Mouse (Mus musculus) embryonic facial prominence, embryonic 12.5 days (tissue): ENCODE data around the gene Selenon. TPM values are rescaled to one million over a fixed set of nuclear protein-coding genes. Genes with fewer than 3 reads are reported as not detected.

Source experiments
- ATAC-seq: fragments of 200-750 bp; cut with Nextera tagmentation; 2 replicates; pipeline ENCODE4 v1.8.0; 2017; ENCODE audit not compliant: insufficient number of reproducible peaks, insufficient read depth, low FRiP score, low TSS enrichment
- H3K27ac ChIP-seq: fragments of 300-500 bp; sonication (generic); 2 replicates; pipeline ENCODE4 v1.5.1; 2016; ENCODE audit warnings: mild to moderate bottlenecking
- H3K27me3 ChIP-seq: fragments of 300-500 bp; sonication (generic); 2 replicates; pipeline ENCODE4 v1.6.1; 2016; ENCODE audit warnings: mild to moderate bottlenecking, moderate library complexity
- H3K36me3 ChIP-seq: fragments of 300-500 bp; sonication (generic); 2 replicates; pipeline ENCODE4 v1.6.1; 2016; ENCODE audit warnings: mild to moderate bottlenecking
- H3K4me1 ChIP-seq: fragments of 300-500 bp; sonication (generic); 2 replicates; pipeline ENCODE4 v1.6.1; 2016
- H3K4me2 ChIP-seq: fragments of 300-500 bp; sonication (generic); replicated peaks from 2 replicates; pipeline ENCODE4 v1.6.1; 2016; ENCODE audit warnings: mild to moderate bottlenecking, moderate library complexity
- H3K4me3 ChIP-seq: fragments of 300-500 bp; sonication (generic); 2 replicates; pipeline ENCODE4 v1.5.1; 2016; ENCODE audit warnings: mild to moderate bottlenecking
- H3K9ac ChIP-seq: fragments of 300-500 bp; sonication (generic); 2 replicates; pipeline ENCODE4 v1.6.1; 2016; ENCODE audit warnings: mild to moderate bottlenecking, moderate library complexity
- H3K9me3 ChIP-seq: fragments of 300-500 bp; sonication (generic); 2 replicates; pipeline ENCODE4 v1.6.1; 2016; ENCODE audit warnings: mild to moderate bottlenecking, moderate library complexity
- WGBS: fragments of 180-500 bp; shearing (Covaris S2); methylation state at CpG from one replicate; pipeline ENCODE4 v1.1.7; 2016; 5-methylcytosine and 5-hydroxymethylcytosine counted together
- polyA plus RNA-seq: library from polyadenylated mRNA; unstranded; fragments of >200 nt; fragmentation: Nextera tagmentation; extraction: Ambion mirVana; gene quantifications from 2 replicates; pipeline ENCODE4 v1.2.1, GENCODE M21; 2016

The Selenon gene
- polyA plus RNA-seq, 1 experiment from 2014 or later = 27.3 TPM

GRCm38 (mm10) chr4:134575486-134575885 is 23.5 kb upstream of the Selenon start:
- 47% methylated on average over 11 of the region's 11 CpGs for WGBS
- 0 out of 2 replicates have a peak, but pooled peaks cover 4% of the 10 kb centered on the region for H3K36me3 ChIP-seq
- H3K4me1 ChIP-seq = peaks cover 13% of the 10 kb centered on the region
- ATAC-seq = no peak
- no peak overlapping the region for H3K9ac ChIP-seq
- no peak overlapping the region for H3K4me3 ChIP-seq
- H3K27ac ChIP-seq = no peak overlapping the region
- H3K27me3 ChIP-seq = no peaks in the 10 kb centered on the region
- H3K4me2 ChIP-seq = no peak overlapping the region
- H3K9me3 ChIP-seq = no peaks in the 10 kb centered on the region

GRCm38 (mm10) chr4:134572449-134573300 is 20.7 kb upstream of the Selenon start:
- H3K9ac ChIP-seq = no peak overlapping the region
- H3K36me3 ChIP-seq = 0 out of 2 replicates have a peak, but pooled peaks cover 4% of the 10 kb centered on the region
- no peak overlapping the region for H3K4me2 ChIP-seq
- no peaks in the 10 kb centered on the region for H3K4me1 ChIP-seq
- H3K27ac ChIP-seq = no peak overlapping the region
- ATAC-seq = no peak
- H3K9me3 ChIP-seq = no peaks in the 10 kb centered on the region
- H3K27me3 ChIP-seq = no peaks in the 10 kb centered on the region
- WGBS = 82% methylated on average over 24 of the region's 24 CpGs
- no peak overlapping the region for H3K4me3 ChIP-seq

GRCm38 (mm10) chr4:134570704-134571451 is 18.9 kb upstream of the Selenon start:
- Histone ChIP-seq H3K27me3 (no peaks in the 10 kb centered on the region), H3K4me3 (no peak overlapping the region), H3K36me3 (0 out of 2 replicates have a peak, but pooled peaks cover 4% of the 10 kb centered on the region), H3K27ac (no peak overlapping the region), H3K4me1 (no peaks in the 10 kb centered on the region), H3K9ac (no peak overlapping the region), H3K9me3 (no peaks in the 10 kb centered on the region), H3K4me2 (no peak overlapping the region)
- no peak for ATAC-seq
- WGBS = 81% methylated on average over 14 of the region's 14 CpGs

- Histone ChIP-seq H3K4me1 (no peaks in the 10 kb centered on the region), H3K27ac (no peak overlapping the region), H3K4me3 (no peak overlapping the region), H3K9me3 (peaks cover 7% of the 10 kb centered on the region; the same call in 1 of the 2 replicates), H3K36me3 (0 out of 2 replicates have a peak, but pooled peaks cover 8% of the 10 kb centered on the region), H3K9ac (no peak overlapping the region), H3K4me2 (no peak overlapping the region), H3K27me3 (no peaks in the 10 kb centered on the region)
- no peak for ATAC-seq
- 80% methylated on average over 8 of the region's 8 CpGs for WGBS
Observed at GRCm38 (mm10) chr4:134569831-134570230, 17.9 kb upstream of the Selenon start.

- H3K4me2 ChIP-seq = no peak overlapping the region
- peaks cover 9% of the 10 kb centered on the region; the same call in 1 of the 2 replicates for H3K9me3 ChIP-seq
- H3K27me3 ChIP-seq = no peaks in the 10 kb centered on the region
- no peaks in the 10 kb centered on the region for H3K4me1 ChIP-seq
- H3K9ac ChIP-seq = no peak overlapping the region
- H3K27ac ChIP-seq = no peak overlapping the region
- ATAC-seq = no peak
- 77% methylated on average over 6 of the region's 6 CpGs for WGBS
- H3K4me3 ChIP-seq = no peak overlapping the region
- 0 out of 2 replicates have a peak, but pooled peaks cover 4% of the 10 kb centered on the region for H3K36me3 ChIP-seq
Observed at GRCm38 (mm10) chr4:134569205-134569604, 17.2 kb upstream of the Selenon start.

GRCm38 (mm10) chr4:134567377-134568226 is 15.6 kb upstream of the Selenon start:
- Histone ChIP-seq H3K36me3 (0 out of 2 replicates have a peak, but pooled peaks cover 4% of the 10 kb centered on the region), H3K4me1 (no peaks in the 10 kb centered on the region), H3K4me3 (no peak overlapping the region), H3K27ac (no peak overlapping the region), H3K9ac (no peak overlapping the region), H3K9me3 (peaks cover 9% of the 10 kb centered on the region; the same call in 1 of the 2 replicates), H3K27me3 (no peaks in the 10 kb centered on the region), H3K4me2 (no peak overlapping the region)
- 40% methylated on average over 19 of the region's 19 CpGs for WGBS
- ATAC-seq = no peak

- 78% methylated on average over 6 of the region's 6 CpGs for WGBS
- no peak for ATAC-seq
- no peaks in the 10 kb centered on the region for H3K27me3 ChIP-seq
Observed at GRCm38 (mm10) chr4:134564093-134564492, 12.1 kb upstream of the Selenon start.

GRCm38 (mm10) chr4:134563624-134564023 is 11.7 kb upstream of the Selenon start:
- Histone ChIP-seq H3K9ac (no peak overlapping the region), H3K36me3 (0 out of 2 replicates have a peak, but pooled peaks cover 6% of the 10 kb centered on the region), H3K9me3 (peaks cover 9% of the 10 kb centered on the region; the same call in 1 of the 2 replicates), H3K4me3 (no peak overlapping the region), H3K27ac (no peak overlapping the region), H3K4me1 (peaks cover 4% of the 10 kb centered on the region; the same call in 1 of the 2 replicates), H3K4me2 (no peak overlapping the region), H3K27me3 (no peaks in the 10 kb centered on the region)
- no peak for ATAC-seq
- 86% methylated on average over 15 of the region's 16 CpGs for WGBS

More at GRCm38 (mm10) chr4:134564093-134564492, 12.1 kb upstream of the Selenon start:
- Histone ChIP-seq H3K9me3 (peaks cover 9% of the 10 kb centered on the region; the same call in 1 of the 2 replicates), H3K4me3 (no peak overlapping the region), H3K27ac (no peak overlapping the region), H3K36me3 (0 out of 2 replicates have a peak, but pooled peaks cover 6% of the 10 kb centered on the region), H3K9ac (no peak overlapping the region), H3K4me1 (no peaks in the 10 kb centered on the region), H3K4me2 (no peak overlapping the region)

GRCm38 (mm10) chr4:134562014-134562413 is 10.0 kb upstream of the Selenon start:
- Histone ChIP-seq H3K27ac (no peak overlapping the region), H3K4me2 (no peak overlapping the region), H3K4me3 (no peak overlapping the region), H3K27me3 (no peaks in the 10 kb centered on the region), H3K9me3 (peaks cover 9% of the 10 kb centered on the region; the same call in 1 of the 2 replicates), H3K4me1 (peaks cover 13% of the 10 kb centered on the region), H3K36me3 (0 out of 2 replicates have a peak, but pooled peaks cover 6% of the 10 kb centered on the region), H3K9ac (no peak overlapping the region)
- no peak for ATAC-seq
- 92% methylated on average over 2 of the region's 2 CpGs for WGBS

GRCm38 (mm10) chr4:134560699-134561098 is 8.7 kb upstream of the Selenon start:
- no peak for ATAC-seq
- Histone ChIP-seq H3K36me3 (0 out of 2 replicates have a peak, but pooled peaks cover 6% of the 10 kb centered on the region), H3K9me3 (peaks cover 9% of the 10 kb centered on the region; the same call in 1 of the 2 replicates), H3K9ac (no peak overlapping the region), H3K4me3 (no peak overlapping the region), H3K27me3 (no peaks in the 10 kb centered on the region), H3K4me2 (no peak overlapping the region), H3K4me1 (peaks cover 13% of the 10 kb centered on the region), H3K27ac (no peak overlapping the region)
- WGBS = 87% methylated on average over 8 of the region's 8 CpGs

GRCm38 (mm10) chr4:134559154-134559553 is 7.2 kb upstream of the Selenon start:
- no peak overlapping the region for H3K4me2 ChIP-seq
- H3K27ac ChIP-seq = 0 out of 2 replicates have a peak overlapping the region, but pooled peaks have one; percentile 41
- H3K9me3 ChIP-seq = no peaks in the 10 kb centered on the region
- no peak overlapping the region for H3K9ac ChIP-seq
- 77% methylated on average over 7 of the region's 7 CpGs for whole genome bisulfite sequencing
- 0 out of 2 replicates have a peak, but pooled peaks cover 2% of the 10 kb centered on the region for H3K36me3 ChIP-seq
- H3K4me3 ChIP-seq = no peak overlapping the region
- ATAC-seq = no peak
- peaks cover 13% of the 10 kb centered on the region for H3K4me1 ChIP-seq
- H3K27me3 ChIP-seq = no peaks in the 10 kb centered on the region
